Mouse (Mus musculus): ENCODE data around the gene Gkn2.

Gene Gkn2

GRCm38 (mm10) chr6:87373057-87373456, at the start of gene Gkn2:
Gkn2 (plus strand) TSS chr6:87373357.
- no peak for DNase-seq

DNA sequence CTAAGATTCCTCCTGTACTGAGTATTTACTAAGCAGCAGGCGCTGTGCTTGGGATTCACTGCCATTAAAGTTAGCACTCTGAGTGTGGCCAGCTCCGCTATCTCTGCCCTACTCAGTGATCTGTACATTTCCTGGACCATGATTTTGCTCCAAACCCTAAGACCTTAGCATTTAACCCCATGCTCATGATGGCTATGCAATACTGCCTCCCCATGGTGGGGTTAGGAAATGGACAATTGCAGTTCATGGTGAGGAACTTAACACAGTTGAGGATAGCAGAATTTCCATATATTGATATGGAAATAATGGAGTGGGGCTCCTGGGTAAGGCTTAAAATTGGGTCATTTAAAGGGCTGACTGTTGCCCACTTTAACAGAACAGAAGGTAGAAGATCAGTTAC, 49.8 kb upstream of the Gkn2 start:
- DNase-seq, result peak; percentile 17

GRCm38 (mm10) chr6:87326932-87327331, 46.2 kb upstream of the Gkn2 start:
- DNase-seq, result no peak

- DNase-seq, result peak; percentile 70
These were observed 44.6 kb upstream of the Gkn2 start for GRCm38 (mm10) chr6:87328265-87329173.

DNA sequence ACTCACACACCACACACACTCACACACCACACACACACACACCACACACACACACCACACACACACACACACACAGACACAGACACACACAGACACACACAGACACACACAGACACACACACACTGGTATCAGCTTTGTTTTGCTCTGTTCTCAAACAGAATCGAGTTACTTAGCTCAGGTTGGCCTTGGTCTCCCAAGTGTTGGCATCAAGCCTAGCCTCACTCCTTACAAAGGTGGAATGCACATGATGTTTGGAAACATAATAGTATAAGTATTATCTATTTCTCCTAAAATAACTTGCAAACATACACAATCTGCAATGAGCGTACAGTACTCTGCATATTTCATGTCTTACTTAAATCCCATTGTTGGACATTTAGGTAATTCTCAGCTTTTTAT, 40.8 kb upstream of the Gkn2 start:
- no peak for DNase-seq

GRCm38 (mm10) chr6:87334361-87335090, 38.6 kb upstream of the Gkn2 start:
- DNase-seq, result no peak

GRCm38 (mm10) chr6:87335091-87335934, 37.8 kb upstream of the Gkn2 start, which contains the start of gene Antxr1:
Antxr1 (minus strand) TSS chr6:87335821.
- DNase-seq, result peak; percentile 25

- DNase-seq, result no peak
These were observed 37.2 kb upstream of the Gkn2 start for GRCm38 (mm10) chr6:87335935-87336295.

- DNase-seq, result no peak
These were observed 22.3 kb upstream of the Gkn2 start, which contains the start of gene Gkn1 for GRCm38 (mm10) chr6:87350829-87351228. Gkn1 (minus strand) TSS chr6:87350942.

DNA sequence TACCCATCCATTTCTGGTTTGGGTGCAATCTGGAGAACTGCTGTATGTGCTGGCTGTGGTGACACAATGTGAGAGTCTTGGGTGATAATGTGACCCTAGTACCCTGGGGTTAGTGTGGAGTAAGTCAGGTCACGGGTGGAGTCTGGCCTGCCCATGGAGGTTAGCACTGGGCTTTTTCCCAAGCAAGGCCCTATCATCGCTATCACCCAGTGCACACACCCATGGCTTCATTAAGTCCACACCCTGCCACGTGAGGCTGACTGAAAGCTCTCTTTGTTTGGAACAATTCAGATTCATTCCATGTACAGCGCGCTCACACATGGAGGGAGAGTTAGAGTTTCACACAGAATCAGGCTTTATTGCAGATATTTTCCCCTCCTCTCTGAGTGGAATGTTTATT, 18.7 kb upstream of the Gkn2 start:
- no peak for DNase-seq

- DNase-seq, result no peak
These were observed 3.9 kb upstream of the Gkn2 start for GRCm38 (mm10) chr6:87369223-87369622.

DNA sequence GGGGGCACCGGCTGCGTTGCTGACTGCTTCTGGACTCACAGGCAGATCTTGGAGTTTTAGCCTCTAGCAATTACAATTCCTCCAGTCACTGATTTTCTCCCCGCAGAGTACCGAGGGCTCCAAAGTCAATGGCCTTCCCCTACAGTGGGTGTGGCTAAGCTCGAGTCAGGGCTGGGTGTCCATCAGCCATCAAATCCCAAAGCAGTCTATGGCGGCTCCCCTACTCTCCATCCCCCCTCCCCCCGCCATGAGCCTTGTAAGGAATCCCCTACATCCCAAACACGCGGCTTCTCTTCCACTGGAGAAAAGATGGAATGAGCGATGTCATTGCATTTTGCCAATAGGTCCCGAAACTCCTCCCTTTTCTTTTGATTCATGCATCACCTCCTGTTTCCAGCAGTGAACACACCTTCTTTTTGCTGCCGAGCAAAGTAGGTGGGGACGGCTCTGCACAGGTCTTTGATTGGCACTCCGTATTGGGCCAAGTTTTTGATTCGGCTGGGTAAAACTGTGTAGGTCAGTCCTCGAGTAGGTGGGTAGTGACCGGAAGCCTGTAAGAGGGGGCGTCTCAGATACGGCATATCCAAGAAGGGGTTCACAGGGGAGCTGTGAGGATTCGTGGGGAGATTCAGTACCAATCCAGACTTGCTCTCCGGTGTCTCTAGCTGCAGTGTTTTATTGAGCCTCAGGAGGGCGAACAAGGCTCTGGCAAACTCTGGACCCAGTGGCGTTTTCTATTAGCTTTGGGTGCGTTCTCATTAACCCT, 11.0 kb downstream of the Gkn2 start:
- DNase-seq, result no peak

GRCm38 (mm10) chr6:87384761-87385160, 11.6 kb downstream of the Gkn2 start:
- no peak for DNase-seq

GRCm38 (mm10) chr6:87386203-87386602, 13.0 kb downstream of the Gkn2 start:
- no peak for DNase-seq

DNA sequence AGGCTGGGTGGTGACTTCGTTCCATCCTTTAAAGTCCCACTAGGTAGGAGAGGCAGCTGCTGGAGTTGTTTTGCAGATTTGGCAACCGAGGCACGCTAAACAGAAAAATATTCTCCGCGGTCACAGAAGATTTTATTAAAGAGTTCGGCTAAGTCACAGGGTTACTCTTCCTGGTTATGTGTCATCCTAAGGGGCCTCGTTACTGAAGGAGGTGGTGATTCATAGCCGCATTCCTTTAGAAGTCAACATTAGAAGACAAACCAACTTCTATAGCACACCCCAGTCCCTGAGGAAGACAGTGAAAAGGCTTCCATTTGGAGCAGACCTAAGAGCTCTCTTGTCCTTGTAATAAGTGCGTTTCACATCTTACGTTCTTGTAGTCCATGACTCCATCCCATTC, 13.5 kb downstream of the Gkn2 start:
- no peak for DNase-seq

DNA sequence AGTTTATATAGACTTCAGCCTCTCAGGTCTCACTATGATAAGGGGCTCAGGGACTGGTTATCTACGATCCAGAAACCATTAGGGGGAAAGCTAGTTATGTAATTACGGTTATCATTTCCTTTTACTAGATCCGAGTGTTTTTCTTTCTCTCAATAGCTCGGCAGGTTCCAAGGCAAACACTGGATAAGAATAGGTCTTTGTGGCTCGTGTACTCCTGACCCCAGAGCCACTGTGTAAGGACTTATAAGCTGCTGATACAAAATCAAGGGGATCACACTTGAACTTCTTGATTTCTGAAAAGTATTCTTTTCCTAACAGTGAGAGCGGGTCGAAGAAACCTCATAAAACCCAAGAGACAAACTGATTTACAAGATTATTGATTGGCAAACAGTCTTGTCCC, 15.7 kb downstream of the Gkn2 start, which contains the start of gene Gkn3:
Gene Gkn3 (minus strand): TSS at position 59 of the 400 bp plus-strand sequence.
- DNase-seq, result no peak

DNA sequence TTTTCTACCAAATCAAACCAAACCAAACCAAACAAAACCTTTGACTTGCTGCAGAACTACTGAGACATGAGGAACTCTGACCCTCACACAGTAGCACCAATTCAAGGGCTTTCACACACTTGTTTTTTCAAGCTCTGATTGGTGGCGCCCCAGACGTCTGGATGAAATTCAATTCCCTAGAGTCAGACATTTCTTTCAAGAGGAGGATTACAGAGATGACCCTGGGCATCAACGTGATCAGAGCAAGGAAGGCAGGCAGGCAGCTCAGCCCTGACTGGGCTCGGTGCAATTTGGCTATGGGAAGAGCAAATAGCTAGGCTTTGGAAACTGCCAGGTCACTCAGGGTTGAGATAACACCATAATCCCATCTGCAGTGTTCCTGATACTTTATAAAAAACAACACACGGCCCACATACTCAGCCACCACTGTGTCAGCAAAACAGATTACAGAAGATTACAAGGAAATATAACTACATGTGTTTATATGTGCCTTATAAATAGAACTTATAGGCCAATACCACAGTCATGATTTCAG, 16.4 kb downstream of the Gkn2 start:
- DNase-seq, result no peak

- peak; percentile 43 for DNase-seq
These were observed 20.5 kb downstream of the Gkn2 start for GRCm38 (mm10) chr6:87393466-87394205.

- peak; percentile 23 for DNase-seq
These were observed 21.6 kb downstream of the Gkn2 start for GRCm38 (mm10) chr6:87394783-87395182.

- peak; percentile 18 for DNase-seq
These were observed 26.0 kb downstream of the Gkn2 start for GRCm38 (mm10) chr6:87399137-87399536.

Data from kidney, adult 11 months (tissue).